Mouse (Mus musculus) cerebellum, adult 11 months (tissue): ENCODE measurements at regions not wholly inside any gene's neighbourhood (a gene's known extent, or its start where the extent isn't known, plus 50 kb on each side); places are given as distances from the start of the nearest gene placed in this dataset.

Source experiments
- DNase-seq: peaks from one replicate; pipeline ENCODE4 v3.0.0; 2022

- DNase-seq: no peak
Observed at GRCm38 (mm10) chr15:24161974-24162373, 1251.6 kb downstream of the Basp1 start.

DNA sequence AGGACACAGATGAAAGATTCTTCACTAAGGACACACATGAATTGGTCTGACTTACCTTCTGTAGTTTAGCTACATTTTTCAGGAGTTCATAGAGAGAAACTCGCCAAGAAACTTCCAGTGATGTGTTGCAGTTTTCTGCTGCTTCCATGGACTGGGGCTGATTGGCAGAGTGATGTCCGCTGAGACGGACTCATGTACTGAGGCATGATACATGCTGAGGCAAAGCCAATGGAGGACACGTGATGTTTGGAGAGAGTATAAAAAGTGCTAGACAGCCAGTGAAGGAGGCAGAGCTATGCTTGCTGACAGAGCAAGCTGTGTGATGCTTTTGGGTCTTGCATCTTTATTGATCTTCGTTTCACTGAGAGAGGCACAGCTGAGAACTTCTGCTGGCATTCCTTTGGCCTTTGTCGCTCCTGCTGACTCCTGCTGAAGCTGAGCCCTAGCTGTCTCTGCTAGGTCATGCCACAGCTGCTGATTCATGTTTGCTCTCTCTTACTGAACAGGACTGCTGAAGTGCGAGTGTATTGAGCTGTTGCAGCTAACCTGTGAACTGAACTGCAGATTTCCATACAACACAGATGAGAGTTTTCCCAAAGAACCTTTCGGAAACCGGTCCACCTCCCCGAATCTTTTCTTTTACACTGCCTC, 1255.7 kb downstream of the Basp1 start:
- DNase-seq: no peak

DNA sequence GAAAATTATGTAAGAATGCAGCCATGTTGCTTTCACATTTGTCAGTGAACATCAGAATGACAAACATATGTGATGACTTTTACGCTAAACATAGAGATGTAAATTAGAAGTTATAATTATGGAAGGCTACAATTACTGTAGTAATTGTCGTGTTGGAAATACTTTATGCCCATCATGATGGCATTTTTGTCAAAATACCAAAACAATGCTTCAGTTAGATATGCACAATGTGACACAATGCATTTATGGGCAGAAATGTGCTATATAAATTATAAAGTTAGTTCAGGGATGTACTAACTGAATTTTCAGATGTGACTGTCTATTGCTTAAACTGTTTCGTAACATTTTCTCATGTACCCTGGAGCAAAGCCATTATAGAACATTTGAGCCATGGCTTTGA, 1259.3 kb downstream of the Basp1 start:
- no peak for DNase-seq

- no peak for DNase-seq
Observed at GRCm38 (mm10) chr15:24124241-24124640, 1289.3 kb downstream of the Basp1 start.

GRCm38 (mm10) chr15:24086267-24086666, 1327.3 kb downstream of the Basp1 start:
- DNase-seq: no peak

- DNase-seq: no peak
Observed at GRCm38 (mm10) chr15:24053197-24053596, 1360.4 kb downstream of the Basp1 start.

DNA sequence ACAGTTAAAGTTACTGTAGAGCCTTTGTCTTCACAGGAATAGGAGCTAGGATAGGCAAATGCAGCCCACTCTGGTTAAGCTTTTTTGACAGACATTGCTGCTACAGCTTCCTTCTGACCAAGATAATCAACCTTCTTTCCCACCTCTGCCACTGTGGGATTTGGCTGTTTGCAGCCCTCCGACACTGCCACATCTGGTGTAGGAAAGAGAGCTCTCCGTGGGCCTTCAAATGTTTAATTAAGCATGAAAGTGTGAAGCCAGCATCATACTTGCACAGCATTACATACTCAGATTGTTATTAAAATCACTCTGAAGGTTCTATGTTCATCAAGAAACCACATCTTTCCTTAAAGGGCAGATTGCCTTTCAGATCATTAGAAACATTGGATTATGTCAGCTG, 1372.7 kb downstream of the Basp1 start:
- no peak for DNase-seq

GRCm38 (mm10) chr15:24039174-24039573, 1374.4 kb downstream of the Basp1 start:
- DNase-seq: no peak

GRCm38 (mm10) chr15:24022137-24022536, 1391.4 kb downstream of the Basp1 start:
- DNase-seq: peak; percentile 37

DNA sequence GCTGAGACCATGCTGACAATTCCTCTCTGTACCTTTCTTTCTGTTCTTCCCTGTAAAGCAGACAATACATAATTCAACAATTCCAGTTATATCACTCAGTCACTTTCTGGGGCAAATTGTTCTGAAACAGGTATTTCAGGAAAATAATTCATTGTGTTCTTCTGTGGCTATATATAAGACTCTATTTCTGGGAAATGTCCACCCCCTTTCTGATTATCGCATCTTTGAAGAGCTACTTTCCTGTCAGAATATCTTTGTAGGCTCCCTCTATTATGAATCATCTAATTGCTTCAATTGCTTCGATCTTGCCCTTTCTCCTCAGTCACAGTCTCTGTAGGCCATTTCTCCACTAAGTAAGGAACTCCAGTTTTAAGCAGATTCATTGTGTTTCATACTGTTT, 1408.9 kb downstream of the Basp1 start:
- DNase-seq: no peak

- DNase-seq: peak; percentile 15
Observed at GRCm38 (mm10) chr15:23979506-23979905, 1430.7 kb downstream of the Cdh18 start.
